Mouse (Mus musculus): ENCODE measurements at regions not wholly inside any gene's neighbourhood (a gene's known extent, or its start where the extent isn't known, plus 50 kb on each side); places are given as distances from the start of the nearest gene placed in this dataset.

GRCm38 (mm10) chr11:12696321-12696720 lies 231.6 kb upstream of the Cobl start:
- H3K4me1 ChIP-seq (replicated peaks; ENCODE audit: control insufficient read depth, insufficient read depth, low read length) = no peaks in the 10 kb centered on the region
- H3K27me3 ChIP-seq (replicated peaks; ENCODE audit: control insufficient read depth, insufficient read depth, low read length) = no peaks in the 10 kb centered on the region
- no peak overlapping the region for H3K9ac ChIP-seq (replicated peaks; ENCODE audit: low read depth, low read length)
- WGBS = 7% methylated on average over 5 of the region's 5 CpGs
- no peak for ATAC-seq
- H3K4me2 ChIP-seq (ENCODE audit: low read length) = no peak overlapping the region
- H3K27ac ChIP-seq (ENCODE audit: low read length) = no peak overlapping the region
- no peak overlapping the region for H3K4me3 ChIP-seq (replicated peaks; ENCODE audit: low read length)
- H3K9me3 ChIP-seq (ENCODE audit: control insufficient read depth, low read length) = no peaks in the 10 kb centered on the region
- no peaks in the 10 kb centered on the region for H3K36me3 ChIP-seq (ENCODE audit: control insufficient read depth, insufficient read depth)

- no peak overlapping the region for H3K4me3 ChIP-seq (replicated peaks; ENCODE audit: low read length)
- no peaks in the 10 kb centered on the region for H3K36me3 ChIP-seq (ENCODE audit: control insufficient read depth, insufficient read depth)
- no peaks in the 10 kb centered on the region for H3K4me1 ChIP-seq (replicated peaks; ENCODE audit: control insufficient read depth, insufficient read depth, low read length)
- H3K27ac ChIP-seq (ENCODE audit: low read length) = no peak overlapping the region
- H3K9ac ChIP-seq (replicated peaks; ENCODE audit: low read depth, low read length) = no peak overlapping the region
- H3K4me2 ChIP-seq (ENCODE audit: low read length) = no peak overlapping the region
- no peak for ATAC-seq
- H3K9me3 ChIP-seq (ENCODE audit: control insufficient read depth, low read length) = no peaks in the 10 kb centered on the region
- no peaks in the 10 kb centered on the region for H3K27me3 ChIP-seq (replicated peaks; ENCODE audit: control insufficient read depth, insufficient read depth, low read length)
These were observed 228.1 kb upstream of the Cobl start for GRCm38 (mm10) chr11:12692836-12693235.

GRCm38 (mm10) chr11:12686717-12687116 lies 222.0 kb upstream of the Cobl start:
- H3K4me3 ChIP-seq (replicated peaks; ENCODE audit: low read length) = no peak overlapping the region
- H3K4me2 ChIP-seq (ENCODE audit: low read length) = no peak overlapping the region
- 93% methylated on average over 4 of the region's 4 CpGs for WGBS
- H3K36me3 ChIP-seq (ENCODE audit: control insufficient read depth, insufficient read depth) = no peaks in the 10 kb centered on the region
- no peaks in the 10 kb centered on the region for H3K9me3 ChIP-seq (ENCODE audit: control insufficient read depth, low read length)
- no peak overlapping the region for H3K27ac ChIP-seq (ENCODE audit: low read length)
- no peaks in the 10 kb centered on the region for H3K27me3 ChIP-seq (replicated peaks; ENCODE audit: control insufficient read depth, insufficient read depth, low read length)
- no peaks in the 10 kb centered on the region for H3K4me1 ChIP-seq (replicated peaks; ENCODE audit: control insufficient read depth, insufficient read depth, low read length)
- ATAC-seq = no peak
- no peak overlapping the region for H3K9ac ChIP-seq (replicated peaks; ENCODE audit: low read depth, low read length)

GRCm38 (mm10) chr11:12661824-12662443 lies 197.2 kb upstream of the Cobl start:
- Histone ChIP-seq H3K4me2 (ENCODE audit: low read length) (no peak overlapping the region), H3K4me3 (replicated peaks; ENCODE audit: low read length) (no peak overlapping the region), H3K9ac (replicated peaks; ENCODE audit: low read depth, low read length) (no peak overlapping the region), H3K27ac (ENCODE audit: low read length) (no peak overlapping the region), H3K36me3 (ENCODE audit: control insufficient read depth, insufficient read depth) (no peaks in the 10 kb centered on the region), H3K27me3 (replicated peaks; ENCODE audit: control insufficient read depth, insufficient read depth, low read length) (no peaks in the 10 kb centered on the region), H3K9me3 (ENCODE audit: control insufficient read depth, low read length) (no peaks in the 10 kb centered on the region), H3K4me1 (replicated peaks; ENCODE audit: control insufficient read depth, insufficient read depth, low read length) (no peaks in the 10 kb centered on the region)
- ATAC-seq = no peak
- WGBS = 40% methylated on average over 3 of the region's 3 CpGs

- no peaks in the 10 kb centered on the region for H3K9me3 ChIP-seq (ENCODE audit: control insufficient read depth, low read length)
- no peak overlapping the region for H3K4me3 ChIP-seq (replicated peaks; ENCODE audit: low read length)
- no peak overlapping the region for H3K4me2 ChIP-seq (ENCODE audit: low read length)
- no peak overlapping the region for H3K27ac ChIP-seq (ENCODE audit: low read length)
- ATAC-seq = no peak
- H3K27me3 ChIP-seq (replicated peaks; ENCODE audit: control insufficient read depth, insufficient read depth, low read length) = no peaks in the 10 kb centered on the region
- H3K36me3 ChIP-seq (ENCODE audit: control insufficient read depth, insufficient read depth) = no peaks in the 10 kb centered on the region
- no peaks in the 10 kb centered on the region for H3K4me1 ChIP-seq (replicated peaks; ENCODE audit: control insufficient read depth, insufficient read depth, low read length)
- H3K9ac ChIP-seq (replicated peaks; ENCODE audit: low read depth, low read length) = no peak overlapping the region
These were observed 194.1 kb upstream of the Cobl start for GRCm38 (mm10) chr11:12658847-12659246.

GRCm38 (mm10) chr11:12656450-12656849 lies 191.7 kb upstream of the Cobl start:
- 47% methylated on average over 10 of the region's 10 CpGs for WGBS
- H3K4me1 ChIP-seq (replicated peaks; ENCODE audit: control insufficient read depth, insufficient read depth, low read length) = no peaks in the 10 kb centered on the region
- no peak overlapping the region for H3K4me3 ChIP-seq (replicated peaks; ENCODE audit: low read length)
- H3K9me3 ChIP-seq (ENCODE audit: control insufficient read depth, low read length) = no peaks in the 10 kb centered on the region
- H3K4me2 ChIP-seq (ENCODE audit: low read length) = no peak overlapping the region
- H3K9ac ChIP-seq (replicated peaks; ENCODE audit: low read depth, low read length) = no peak overlapping the region
- H3K36me3 ChIP-seq (ENCODE audit: control insufficient read depth, insufficient read depth) = no peaks in the 10 kb centered on the region
- ATAC-seq = no peak
- no peak overlapping the region for H3K27ac ChIP-seq (ENCODE audit: low read length)
- H3K27me3 ChIP-seq (replicated peaks; ENCODE audit: control insufficient read depth, insufficient read depth, low read length) = no peaks in the 10 kb centered on the region
